Mouse (Mus musculus): ENCODE data around the gene Strbp.

Gene Strbp

DNA sequence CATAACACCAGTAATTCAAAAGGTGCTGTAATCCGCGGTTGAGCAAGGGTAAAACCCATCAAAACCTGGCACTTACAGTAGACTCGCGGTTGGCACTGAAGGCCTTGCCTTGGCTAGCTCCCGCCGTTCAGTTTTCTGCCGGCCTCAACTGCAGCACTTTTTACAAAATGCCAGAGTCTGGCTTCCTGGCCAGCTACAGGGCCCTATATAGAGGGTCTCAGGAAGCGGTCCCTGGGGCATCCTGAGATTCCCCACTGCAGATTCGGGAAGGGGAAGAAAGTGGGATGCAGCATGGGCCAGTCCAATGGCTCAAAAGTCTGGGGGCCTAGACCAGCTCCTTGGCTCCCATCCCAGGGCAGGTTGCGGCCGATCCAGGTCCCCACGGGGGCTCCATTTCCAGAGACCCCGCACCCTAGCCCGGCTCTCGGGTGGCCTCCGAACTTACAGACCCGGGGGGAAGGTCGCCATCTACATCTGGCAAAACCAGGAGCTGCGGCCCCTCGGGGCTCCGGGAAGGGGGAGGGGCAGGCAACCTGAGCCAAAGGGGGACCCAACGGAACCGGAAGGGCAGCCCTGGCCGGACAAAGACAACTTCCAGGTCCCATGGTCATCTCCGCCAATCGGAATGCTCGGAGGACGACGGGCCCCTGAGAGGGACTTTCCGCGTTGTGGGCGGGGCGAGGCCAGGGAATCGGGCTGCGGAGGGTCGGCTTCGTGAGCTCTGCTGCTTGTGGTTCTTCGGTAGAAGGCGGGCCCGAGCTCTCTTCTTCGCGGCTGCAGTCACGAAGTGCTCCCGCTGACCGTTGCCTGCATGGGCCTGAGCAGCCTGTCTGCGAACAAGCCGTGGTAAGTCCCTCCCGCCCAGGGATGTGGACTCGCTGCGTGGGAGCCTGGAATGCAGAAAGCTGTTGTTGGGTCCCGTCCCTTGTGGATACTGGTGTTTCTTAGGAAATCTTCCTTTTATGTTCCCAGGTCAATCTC, 260.8 kb downstream of the Strbp start, which contains the start of the genes Zbtb26, Zbtb6 and Rabgap1:
Gene Zbtb26 (minus strand): TSS at position 525 of the 981 bp plus-strand sequence.
Gene Zbtb6 (minus strand): TSS at position 561 of the 981 bp plus-strand sequence.
Gene Rabgap1 (plus strand): TSS at position 669 of the 981 bp plus-strand sequence.
- DNase-seq (ENCODE audit: low read depth in 2 of 2, low spot score in 2 of 2), result peak; percentile 81 to 83
